Mouse (Mus musculus): ENCODE measurements around the gene Gm10447. TPM values are rescaled to one million over a fixed set of nuclear protein-coding genes. Genes with fewer than 3 reads are reported as not detected.
A peak's percentile ranks its signal among the peaks of the same experiment; 100 is the strongest.

Gm10447 gene
- total RNA-seq (2018; cell fraction: chromatin; rRNA removed): not detected
- not detected for total RNA-seq (2018; cell fraction: cytosol; rRNA removed)
- not detected for total RNA-seq (2018; cell fraction: nucleus; rRNA removed)
- not detected in 3 replicates for polyA plus RNA-seq (2018)

DNA sequence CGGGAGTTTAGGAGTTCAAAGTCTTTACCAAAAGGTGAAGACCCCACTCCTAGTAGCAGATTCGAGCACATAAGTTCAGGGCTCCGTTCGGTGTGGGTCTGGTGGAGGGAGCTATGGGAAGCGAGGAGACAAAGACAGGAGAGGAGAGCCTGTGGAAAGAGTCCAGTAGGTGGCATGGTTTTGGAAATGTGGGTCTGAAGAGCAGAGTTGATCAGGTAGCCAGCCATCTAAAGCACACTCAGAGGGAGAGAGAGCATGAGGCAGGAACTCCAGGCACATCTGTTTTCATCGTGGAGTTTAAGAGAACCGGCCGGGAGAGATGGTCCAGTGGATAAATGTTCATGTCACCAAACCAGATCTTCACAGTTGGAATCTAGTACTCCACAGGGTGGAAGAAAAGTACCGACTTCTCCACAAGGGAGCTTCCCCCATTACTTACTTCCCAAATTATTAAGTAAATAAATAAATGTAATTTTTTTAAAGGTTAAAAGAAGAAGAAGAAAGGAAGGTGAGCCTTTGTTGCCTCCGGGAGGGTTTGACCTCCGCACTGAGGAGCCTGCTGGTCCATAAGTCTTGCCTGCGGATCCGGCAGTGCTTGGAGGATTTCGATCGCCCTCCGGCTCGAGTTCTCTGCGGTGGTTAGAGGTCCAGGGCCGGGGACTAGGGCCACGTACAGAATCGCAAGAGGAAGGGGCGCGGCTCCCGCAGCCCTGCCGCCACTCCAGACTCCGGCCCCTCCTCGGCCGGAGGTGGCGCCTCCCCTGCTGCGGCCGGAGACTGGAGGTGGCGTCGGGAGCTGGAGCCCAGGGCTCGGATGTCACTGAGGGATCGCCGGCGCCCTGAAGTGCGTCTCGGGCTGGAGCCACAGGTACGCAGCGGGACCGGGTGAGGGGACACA is at the start of gene Gm10447, which contains the start of gene Shroom1:
Gene Gm10447 (minus strand): TSS at position 637 of the 898 bp plus-strand sequence.
Gene Shroom1 (plus strand): TSS at position 732 of the 898 bp plus-strand sequence.
- Histone ChIP-seq H3K79me2 (ENCODE audit: inconsistent target) (no peaks in the 10 kb centered on the region), H3K27ac (no peak within 1 kb of the TSS), H3K36me3 (ENCODE audit: inconsistent target) (no peaks in the 10 kb centered on the region), H3K4me3 (ENCODE audit: inconsistent target) (peak within 1 kb of the TSS; percentile 12; the same call in 1 of the 2 replicates)
- 8% methylated on average over 42 of the region's 42 CpGs for WGBS (ENCODE audit: missing documents)

DNA sequence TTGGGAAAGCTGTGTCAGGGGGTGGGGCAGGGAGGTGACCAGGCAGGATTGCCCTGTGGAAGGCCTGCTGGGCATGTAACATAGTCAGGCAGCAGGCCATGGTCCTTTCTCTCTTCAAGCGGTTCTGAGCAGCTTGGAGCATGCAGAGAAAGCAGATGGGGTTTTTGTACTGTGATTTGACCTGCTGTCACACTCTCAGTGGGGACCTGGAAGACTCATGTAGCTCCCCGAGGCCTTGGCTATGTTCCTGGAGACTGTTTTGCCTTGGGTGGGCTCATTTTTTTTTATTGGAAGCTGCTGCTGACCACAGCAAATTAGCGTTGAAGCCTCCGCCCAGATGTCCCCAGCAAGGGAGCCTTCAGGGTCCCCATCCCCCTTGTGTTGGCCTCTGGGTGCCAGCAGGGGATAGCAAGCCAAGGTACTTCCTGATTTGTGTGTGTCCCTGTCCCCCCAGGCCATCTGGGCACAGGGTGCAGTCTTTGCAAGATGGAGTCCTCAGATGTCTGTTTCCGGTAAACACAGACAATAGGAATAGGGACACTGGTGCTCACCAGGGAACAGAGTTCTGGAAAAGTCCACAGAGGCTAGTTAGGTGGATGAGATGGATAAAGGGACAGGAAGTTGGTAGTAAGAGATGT is 48.2 kb upstream of the Gm10447 start:
- H3K27ac ChIP-seq: no peak overlapping the region
- no peaks in the 10 kb centered on the region for H3K79me2 ChIP-seq (ENCODE audit: inconsistent target)
- WGBS (ENCODE audit: missing documents): 93% methylated on average over 5 of the region's 5 CpGs
- no peak overlapping the region for H3K4me3 ChIP-seq (ENCODE audit: inconsistent target)
- no peaks in the 10 kb centered on the region for H3K36me3 ChIP-seq (ENCODE audit: inconsistent target)

DNA sequence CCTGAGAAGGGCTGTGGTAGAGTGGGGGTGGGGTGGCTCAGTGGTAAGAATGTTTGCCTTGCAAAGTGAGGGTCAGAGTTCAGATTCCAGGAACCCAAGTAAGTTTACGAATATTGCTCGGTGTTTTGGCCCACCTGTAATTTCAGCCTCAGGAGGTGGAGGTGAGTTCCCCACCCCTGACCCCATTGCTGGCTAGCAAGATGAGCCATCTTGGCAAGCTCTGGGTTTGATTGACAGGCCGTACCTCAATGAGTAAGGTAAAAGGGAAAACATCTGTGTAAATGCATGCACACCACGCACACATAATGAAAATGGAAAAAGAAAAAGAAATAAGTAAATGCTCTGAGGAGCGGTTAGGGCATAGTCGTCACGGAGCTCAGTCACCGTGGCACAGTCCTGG is 47.5 kb upstream of the Gm10447 start:
- no peak overlapping the region for H3K4me3 ChIP-seq (ENCODE audit: inconsistent target)
- H3K27ac ChIP-seq: no peak overlapping the region
- no peaks in the 10 kb centered on the region for H3K79me2 ChIP-seq (ENCODE audit: inconsistent target)
- WGBS (ENCODE audit: missing documents): 91% methylated on average over 7 of the region's 8 CpGs
- H3K36me3 ChIP-seq (ENCODE audit: inconsistent target): no peaks in the 10 kb centered on the region

DNA sequence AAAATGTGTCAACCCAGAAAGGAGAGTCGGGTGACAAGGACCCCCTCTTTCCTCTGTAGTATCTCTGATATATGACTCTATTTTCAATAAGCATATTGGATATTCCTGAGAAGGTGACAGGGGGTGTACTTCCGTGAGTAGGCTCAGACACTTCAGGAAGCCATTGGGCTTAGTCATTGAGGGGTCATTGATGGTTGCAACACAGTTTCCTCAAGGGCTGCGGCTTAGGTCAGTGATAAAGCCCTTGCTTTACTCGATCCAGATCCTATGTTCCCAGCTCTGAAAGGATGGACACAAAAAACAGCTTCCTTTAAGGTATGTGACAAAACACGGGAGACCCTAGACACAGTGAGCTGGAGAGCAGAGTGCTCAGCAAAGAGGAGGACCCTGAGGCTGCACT is 46.8 kb upstream of the Gm10447 start:
- Histone ChIP-seq H3K36me3 (ENCODE audit: inconsistent target) (no peaks in the 10 kb centered on the region), H3K79me2 (ENCODE audit: inconsistent target) (no peaks in the 10 kb centered on the region), H3K27ac (no peak overlapping the region), H3K4me3 (ENCODE audit: inconsistent target) (no peak overlapping the region)
- WGBS (ENCODE audit: missing documents): 42% methylated on average over 5 of the region's 5 CpGs

DNA sequence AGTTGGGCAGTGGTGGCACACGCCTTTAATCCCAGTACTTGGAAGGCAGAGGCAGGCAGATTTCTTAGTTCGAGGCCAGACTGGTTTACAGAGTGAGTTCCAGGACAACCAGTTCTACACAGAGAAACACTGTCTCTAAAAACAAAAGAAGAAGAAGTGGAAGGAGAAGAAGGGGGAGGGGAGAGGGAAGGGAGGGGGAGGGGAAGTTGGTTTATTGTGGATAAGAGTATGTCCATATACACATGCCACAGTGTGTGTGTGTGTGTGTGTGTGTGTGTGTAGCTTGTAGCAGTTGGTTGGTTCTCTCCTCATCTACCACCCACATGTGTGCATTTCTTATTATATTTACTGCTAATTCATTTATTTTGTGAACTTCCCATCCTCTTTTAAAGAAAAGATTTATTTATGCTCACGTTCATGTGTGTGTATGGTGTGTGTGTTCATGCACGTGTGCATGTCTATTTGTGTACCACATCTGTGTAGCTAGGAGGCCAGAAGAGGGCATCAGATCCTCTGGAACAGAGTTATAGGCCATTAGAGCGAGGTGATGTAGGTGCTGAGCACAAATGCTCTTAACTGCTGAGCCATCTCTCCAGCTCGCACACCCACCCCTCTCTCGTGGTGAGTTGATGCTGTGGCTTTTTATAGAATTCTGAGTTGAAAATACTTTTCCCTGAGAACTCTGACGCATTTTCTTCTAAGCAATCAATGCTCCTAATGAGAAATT is 45.3 kb upstream of the Gm10447 start:
- Histone ChIP-seq H3K4me3 (ENCODE audit: inconsistent target) (no peak overlapping the region), H3K79me2 (ENCODE audit: inconsistent target) (no peaks in the 10 kb centered on the region), H3K36me3 (ENCODE audit: inconsistent target) (no peaks in the 10 kb centered on the region), H3K27ac (no peak overlapping the region)
- 73% methylated on average over 8 of the region's 8 CpGs for WGBS (ENCODE audit: missing documents)

DNA sequence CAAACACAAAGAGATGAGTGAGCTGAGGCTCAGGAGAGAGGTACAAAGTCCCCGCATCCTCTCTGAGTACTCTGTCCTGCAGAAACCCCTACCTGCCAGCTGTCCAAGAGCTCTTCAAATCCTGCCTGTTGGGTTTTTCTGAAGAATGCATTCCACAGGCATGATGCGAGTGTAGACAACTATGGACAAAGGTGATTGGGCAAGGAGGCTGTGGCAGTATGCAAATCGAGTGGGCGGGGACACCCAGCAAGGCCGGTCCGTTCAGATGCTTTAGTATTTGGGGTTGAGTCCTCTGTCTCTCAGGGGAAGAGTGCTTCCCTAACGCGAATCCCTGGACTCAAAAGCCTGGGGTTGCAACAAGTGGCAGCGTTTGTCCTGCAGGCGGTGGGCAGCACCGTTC is 43.7 kb upstream of the Gm10447 start:
- Histone ChIP-seq H3K36me3 (ENCODE audit: inconsistent target) (no peaks in the 10 kb centered on the region), H3K79me2 (ENCODE audit: inconsistent target) (no peaks in the 10 kb centered on the region), H3K4me3 (ENCODE audit: inconsistent target) (no peak overlapping the region), H3K27ac (no peak overlapping the region)
- 42% methylated on average over 11 of the region's 11 CpGs for WGBS (ENCODE audit: missing documents)

DNA sequence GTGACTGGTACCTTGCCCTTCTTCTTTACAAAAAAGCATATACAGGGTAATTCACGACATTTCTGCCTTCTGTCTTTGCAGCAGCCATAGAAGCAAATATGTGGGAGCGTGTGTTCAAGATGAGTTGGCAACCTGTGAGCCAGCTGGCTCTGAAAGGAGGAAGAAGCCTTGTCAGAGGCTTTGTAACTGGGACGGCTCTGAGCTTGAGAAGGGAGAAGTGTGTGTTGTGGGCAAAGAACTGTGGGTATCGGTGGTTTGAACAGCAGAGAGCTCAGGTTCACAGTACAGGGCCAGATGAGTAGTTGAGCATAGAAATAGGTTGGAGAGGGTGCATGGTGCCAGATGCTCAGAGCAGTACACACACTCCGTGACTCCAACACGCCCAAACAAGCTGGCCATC is 40.0 kb upstream of the Gm10447 start:
- no peak overlapping the region for H3K4me3 ChIP-seq (ENCODE audit: inconsistent target)

DNA sequence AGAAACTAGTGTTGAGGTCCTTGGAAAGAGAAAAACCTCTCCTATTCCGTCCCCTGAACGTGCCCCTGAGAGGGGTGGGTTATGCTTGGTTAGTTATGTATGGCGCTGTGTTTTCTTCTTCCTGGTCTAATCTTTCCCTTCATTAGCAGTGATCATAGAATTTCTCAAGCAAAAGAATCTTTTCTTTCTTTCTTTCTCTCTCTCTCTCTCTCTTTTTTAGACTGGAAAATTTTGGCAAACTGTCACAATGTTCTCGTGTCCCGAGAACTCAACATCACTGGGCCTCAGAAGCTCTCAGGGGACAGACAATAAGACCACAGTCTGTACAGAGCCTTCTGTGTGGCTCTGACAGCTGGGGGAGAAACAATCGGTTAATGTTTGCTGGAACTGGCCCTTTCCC is 38.5 kb upstream of the Gm10447 start:
- no peaks in the 10 kb centered on the region for H3K79me2 ChIP-seq (ENCODE audit: inconsistent target)
- no peaks in the 10 kb centered on the region for H3K36me3 ChIP-seq (ENCODE audit: inconsistent target)
- H3K4me3 ChIP-seq (ENCODE audit: inconsistent target): no peak overlapping the region
- 94% methylated on average over 3 of the region's 6 CpGs for WGBS (ENCODE audit: missing documents)
- H3K27ac ChIP-seq: no peak overlapping the region

More for the DNA sequence above, 40.0 kb upstream of the Gm10447 start:
- H3K79me2 ChIP-seq (ENCODE audit: inconsistent target): no peaks in the 10 kb centered on the region
- H3K36me3 ChIP-seq (ENCODE audit: inconsistent target): no peaks in the 10 kb centered on the region
- H3K27ac ChIP-seq: no peak overlapping the region
- 33% methylated on average over 6 of the region's 6 CpGs for WGBS (ENCODE audit: missing documents)

DNA sequence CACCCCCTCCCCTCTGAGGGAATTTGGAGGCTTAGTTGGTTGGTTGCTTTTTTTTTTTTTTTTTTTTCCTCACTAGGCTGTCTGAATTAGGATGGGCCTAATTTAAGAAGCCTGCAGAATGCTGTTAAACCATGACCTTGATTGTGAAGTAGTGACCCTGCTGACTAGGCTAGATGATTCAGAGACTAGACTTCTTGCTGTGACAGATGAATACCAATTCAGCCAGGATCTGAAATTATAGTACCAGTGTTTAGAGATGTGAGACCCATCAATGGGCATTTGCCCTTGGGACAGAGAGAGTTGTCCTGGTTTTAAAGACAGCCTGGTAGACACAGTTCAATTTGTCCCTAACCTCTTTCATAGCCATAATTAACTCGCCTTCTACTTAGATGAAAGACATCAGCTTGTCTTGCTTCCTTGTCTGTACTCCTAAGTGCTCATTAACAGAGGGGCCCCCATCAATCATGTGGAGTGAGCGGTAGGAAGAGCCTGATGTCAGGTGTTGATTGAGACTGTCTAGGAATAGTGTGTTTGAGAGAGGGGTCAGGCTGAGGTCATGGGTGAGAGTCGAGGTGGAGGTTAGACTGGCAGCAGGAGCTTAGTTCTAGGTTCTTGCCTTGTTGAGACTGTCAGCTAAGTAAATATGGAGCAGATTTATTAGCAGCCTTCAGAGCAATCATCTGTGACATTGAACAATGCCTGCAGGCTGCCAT is 36.5 kb upstream of the Gm10447 start:
- WGBS (ENCODE audit: missing documents): 89% methylated on average over 3 of the region's 3 CpGs
- H3K4me3 ChIP-seq (ENCODE audit: inconsistent target): no peak overlapping the region
- no peaks in the 10 kb centered on the region for H3K36me3 ChIP-seq (ENCODE audit: inconsistent target)

DNA sequence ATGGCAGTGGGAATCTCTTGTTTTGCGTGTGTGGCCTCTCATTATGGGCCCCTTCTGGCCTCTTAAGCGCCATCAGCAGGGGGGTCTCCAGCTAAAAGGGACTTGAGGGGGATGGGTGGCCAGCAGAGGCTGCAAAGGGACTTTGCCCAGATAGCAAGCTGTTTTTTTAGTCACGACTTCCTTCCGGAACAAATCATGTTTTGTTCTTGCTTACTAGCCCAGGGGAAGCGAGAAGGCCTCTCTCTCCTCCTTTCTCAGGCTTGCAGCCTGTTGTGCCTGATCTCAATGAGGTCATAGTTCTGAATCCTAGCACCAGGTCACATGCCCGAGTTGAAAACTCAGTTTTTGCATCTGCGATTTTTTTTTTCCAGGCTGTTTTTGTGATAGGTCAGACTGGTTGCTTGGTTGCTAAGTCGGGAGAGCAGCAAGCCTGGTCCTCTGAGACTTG is 35.1 kb upstream of the Gm10447 start:
- Histone ChIP-seq H3K79me2 (ENCODE audit: inconsistent target) (no peaks in the 10 kb centered on the region), H3K27ac (peak overlapping the region; percentile 57), H3K36me3 (ENCODE audit: inconsistent target) (no peaks in the 10 kb centered on the region), H3K4me3 (ENCODE audit: inconsistent target) (no peak overlapping the region)
- 56% methylated on average over 8 of the region's 8 CpGs for WGBS (ENCODE audit: missing documents)

More for the DNA sequence above, 36.5 kb upstream of the Gm10447 start:
- Histone ChIP-seq H3K27ac (0 out of 2 replicates have a peak overlapping the region, but pooled peaks have one; percentile 5), H3K79me2 (ENCODE audit: inconsistent target) (no peaks in the 10 kb centered on the region)

DNA sequence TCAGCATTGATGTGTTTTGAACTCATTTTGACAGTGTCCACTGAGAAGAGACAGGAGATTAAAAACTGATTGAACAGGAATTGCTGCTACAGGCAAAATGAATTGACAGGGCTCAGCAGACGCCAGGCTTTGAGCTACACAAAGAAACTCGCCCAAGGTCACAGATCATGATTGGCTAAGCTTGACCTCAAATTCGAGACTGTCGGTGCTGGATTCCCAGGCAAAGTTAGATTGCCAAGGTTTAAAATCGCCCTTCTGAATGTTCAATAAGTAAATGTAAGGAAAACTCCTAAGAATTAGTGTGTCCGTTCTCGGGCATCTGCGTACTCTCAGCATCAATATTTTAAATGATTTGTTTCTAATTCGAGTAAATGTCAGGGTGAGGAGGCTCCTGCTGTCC is 32.5 kb upstream of the Gm10447 start:
- H3K4me3 ChIP-seq (ENCODE audit: inconsistent target): no peak overlapping the region
- no peak overlapping the region for H3K27ac ChIP-seq
- no peaks in the 10 kb centered on the region for H3K79me2 ChIP-seq (ENCODE audit: inconsistent target)
- H3K36me3 ChIP-seq (ENCODE audit: inconsistent target): no peaks in the 10 kb centered on the region
- WGBS (ENCODE audit: missing documents): 95% methylated on average over 9 of the region's 9 CpGs

DNA sequence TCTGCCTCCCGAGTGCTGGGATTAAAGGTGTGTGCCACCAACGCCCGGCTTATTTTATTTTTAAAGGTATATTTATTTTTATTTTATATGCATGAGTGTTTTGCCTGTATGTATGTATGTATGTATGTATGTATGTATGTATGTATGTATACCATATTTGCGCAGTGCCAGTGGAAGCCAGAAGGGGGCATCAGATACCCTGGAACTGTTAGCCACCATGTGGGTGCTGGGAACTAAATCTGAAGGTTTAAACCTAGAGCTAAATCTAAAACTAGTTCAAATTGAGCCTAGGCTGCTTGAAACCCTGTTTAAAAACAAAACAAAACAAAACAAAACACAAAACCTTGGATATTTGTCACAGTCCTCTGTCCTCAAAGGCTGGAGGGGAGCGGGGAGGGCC is 32.1 kb upstream of the Gm10447 start:
- H3K79me2 ChIP-seq (ENCODE audit: inconsistent target): no peaks in the 10 kb centered on the region
- H3K4me3 ChIP-seq (ENCODE audit: inconsistent target): no peak overlapping the region
- no peaks in the 10 kb centered on the region for H3K36me3 ChIP-seq (ENCODE audit: inconsistent target)
- WGBS (ENCODE audit: missing documents): 92% methylated on average over 5 of the region's 5 CpGs
- no peak overlapping the region for H3K27ac ChIP-seq

DNA sequence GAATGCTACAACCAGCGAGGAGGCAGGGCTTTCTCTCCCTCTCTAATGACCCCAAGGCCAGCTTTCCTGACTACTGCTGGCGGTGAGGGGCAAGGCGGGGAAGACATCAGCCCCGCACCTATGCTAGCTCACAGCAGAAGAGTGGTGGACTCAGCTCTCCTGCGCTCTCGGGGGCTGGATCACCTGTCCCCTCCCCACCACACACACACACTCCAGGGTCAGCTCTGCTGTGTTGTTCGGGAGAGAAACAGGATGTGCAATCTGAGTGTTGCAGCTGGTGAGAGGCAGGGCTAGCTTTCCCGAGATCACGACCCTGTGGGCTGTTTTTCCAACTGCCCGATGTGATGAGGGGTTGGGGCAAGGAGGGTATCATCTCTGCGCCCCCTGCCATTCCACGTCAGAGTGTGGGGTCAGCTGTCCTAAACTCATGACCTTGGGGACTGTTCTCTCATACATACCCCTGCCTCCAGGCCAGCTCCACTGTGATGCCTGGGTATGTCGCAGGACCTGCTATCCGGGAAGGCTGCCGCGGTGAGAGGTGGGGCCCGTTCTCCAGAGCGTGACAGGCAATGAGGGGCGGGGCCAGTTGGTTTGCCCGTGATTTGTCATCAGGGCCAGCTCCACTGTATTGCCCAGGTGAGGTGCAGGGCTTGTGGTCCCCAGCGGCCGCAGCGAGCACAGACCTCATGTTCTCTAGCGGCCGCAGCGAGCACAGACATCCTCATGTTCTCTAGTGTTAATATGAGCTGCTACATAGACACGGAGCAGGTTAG is 30.1 kb upstream of the Gm10447 start:
- no peak overlapping the region for H3K4me3 ChIP-seq (ENCODE audit: inconsistent target)
- no peaks in the 10 kb centered on the region for H3K36me3 ChIP-seq (ENCODE audit: inconsistent target)
- no peak overlapping the region for H3K27ac ChIP-seq
- H3K79me2 ChIP-seq (ENCODE audit: inconsistent target): no peaks in the 10 kb centered on the region
- WGBS (ENCODE audit: missing documents): 19% methylated on average over 26 of the region's 27 CpGs

All from macrophage (primary cell).